Mouse (Mus musculus) forelimb bud, embryonic 11.5 days (tissue): ENCODE data around the gene Sun2.

Experiments
- DNase-seq: peaks from one replicate; pipeline ENCODE4 v3.0.0-alpha.2; 2012; ENCODE audit warnings: low read depth, low spot score

Gene Sun2

DNA sequence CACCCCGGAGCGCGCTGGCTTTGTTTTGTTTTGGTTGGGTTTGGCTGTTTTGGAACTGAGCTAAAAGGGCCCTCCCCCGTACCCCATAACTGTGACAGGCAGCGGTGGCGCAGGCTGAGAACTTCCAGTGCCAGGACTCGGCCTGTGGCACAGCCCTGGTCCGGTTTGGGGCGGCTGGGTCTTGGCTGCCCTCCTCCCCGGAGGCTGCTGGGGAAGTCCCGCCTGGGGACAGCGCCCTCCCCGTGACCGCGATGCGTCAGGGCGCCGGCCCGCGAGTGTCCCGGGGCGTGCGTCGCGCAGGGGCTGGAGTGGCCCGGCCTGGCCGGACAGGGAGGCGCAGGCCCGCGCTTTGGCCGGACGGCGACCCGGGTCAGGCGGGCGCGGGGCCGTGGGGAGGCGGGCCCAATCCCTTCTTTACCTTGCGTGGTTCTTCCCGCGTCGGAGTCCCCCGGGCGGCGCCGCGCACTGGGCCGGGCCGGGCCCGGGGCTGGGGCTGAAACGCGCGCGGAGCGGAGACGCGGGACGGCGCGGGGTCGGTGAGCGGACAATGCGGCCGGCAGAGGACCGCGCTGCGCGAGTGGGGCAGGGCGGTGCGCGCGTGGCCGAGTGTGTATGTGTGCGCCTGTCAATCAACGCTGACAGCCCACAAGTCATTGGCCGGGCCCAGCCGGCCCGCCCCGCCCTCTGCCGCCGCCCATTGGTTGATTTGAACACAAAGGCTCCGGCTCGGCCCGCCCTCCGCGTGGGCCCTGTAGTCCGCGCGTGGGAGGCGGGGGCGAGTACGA lies at the start of gene Sun2:
Gene Sun2 (minus strand): TSS at position 616 of the 785 bp plus-strand sequence.
- peak; percentile 81 for DNase-seq

DNA sequence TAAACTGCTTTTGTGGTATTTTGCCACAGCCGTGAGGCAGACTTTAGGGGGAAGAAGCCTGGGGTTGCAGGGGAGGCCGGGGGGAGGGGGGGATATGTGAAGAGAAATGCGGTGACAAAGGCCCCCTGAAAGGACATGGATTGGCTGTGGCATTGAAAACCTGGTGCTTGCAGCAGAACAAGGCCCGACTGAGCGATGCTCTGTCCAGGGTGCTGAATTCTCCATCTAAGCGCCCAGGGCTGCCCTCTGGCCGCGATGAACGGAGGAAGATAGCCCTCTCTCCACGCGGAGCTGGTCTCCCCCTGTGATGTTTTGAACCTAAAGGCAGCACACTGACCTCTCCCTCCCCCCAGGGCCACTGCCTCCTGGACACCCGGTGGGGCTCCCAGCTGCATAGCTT lies 49.2 kb upstream of the Sun2 start:
- peak; percentile 89 for DNase-seq

DNA sequence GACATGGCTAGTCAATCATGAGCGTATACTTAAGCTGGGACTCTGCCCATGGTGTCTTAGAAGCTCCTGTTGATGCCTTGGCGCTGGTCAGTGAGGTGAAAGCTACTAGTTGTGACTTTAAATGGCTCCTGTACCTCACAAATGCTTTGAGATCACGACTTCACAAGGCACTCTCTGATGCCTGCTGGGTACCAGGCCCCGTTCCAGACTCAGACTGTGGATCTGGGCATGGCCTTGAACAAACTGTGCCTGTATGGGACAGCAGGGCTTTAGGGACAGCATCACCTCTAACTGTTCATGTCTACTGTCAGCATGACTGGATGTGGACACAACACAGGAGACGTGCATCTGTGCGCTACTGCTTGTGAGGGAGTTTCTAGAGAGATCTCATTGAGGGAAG lies 48.6 kb upstream of the Sun2 start:
- DNase-seq, result no peak

DNA sequence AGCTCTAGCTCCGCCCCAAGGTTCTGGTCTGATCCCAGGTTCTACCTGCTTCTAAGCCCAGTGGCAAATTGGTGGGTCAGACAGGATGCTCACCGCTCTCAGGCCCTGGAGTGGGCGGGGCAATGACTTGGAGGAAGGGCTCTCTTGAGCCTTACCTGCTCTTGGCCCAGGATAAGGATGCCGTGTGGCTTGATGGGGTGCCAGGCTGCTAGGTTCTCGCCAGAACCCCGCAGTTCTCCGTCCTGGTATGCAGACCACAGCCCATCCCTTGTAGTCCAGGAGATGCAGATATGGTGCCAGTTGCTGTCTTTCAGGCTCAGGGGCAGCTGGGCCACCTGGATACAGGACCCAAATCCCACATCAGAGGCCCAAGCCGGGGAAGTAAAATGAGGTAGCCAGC lies 47.8 kb upstream of the Sun2 start:
- DNase-seq, result no peak

DNA sequence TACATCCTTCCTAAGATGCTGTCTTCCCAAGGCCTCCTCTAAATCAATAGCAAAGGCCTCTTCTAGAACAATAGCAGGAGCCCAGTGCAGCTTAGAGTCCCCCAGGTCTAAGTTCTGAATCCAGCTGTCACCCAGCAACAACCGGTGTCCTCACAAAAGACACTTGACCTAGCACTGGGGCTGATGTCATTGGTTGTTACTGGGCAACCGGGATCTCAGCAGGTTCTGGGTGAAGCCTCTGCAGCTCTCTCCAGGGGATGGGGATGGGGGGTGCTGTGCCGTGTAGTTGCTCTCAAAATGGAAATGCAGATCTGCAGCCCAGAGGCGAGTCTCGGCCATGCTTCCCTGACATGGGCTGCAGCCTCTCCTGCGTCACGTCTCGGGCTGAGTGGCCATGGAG lies 45.5 kb upstream of the Sun2 start:
- DNase-seq, result no peak

DNA sequence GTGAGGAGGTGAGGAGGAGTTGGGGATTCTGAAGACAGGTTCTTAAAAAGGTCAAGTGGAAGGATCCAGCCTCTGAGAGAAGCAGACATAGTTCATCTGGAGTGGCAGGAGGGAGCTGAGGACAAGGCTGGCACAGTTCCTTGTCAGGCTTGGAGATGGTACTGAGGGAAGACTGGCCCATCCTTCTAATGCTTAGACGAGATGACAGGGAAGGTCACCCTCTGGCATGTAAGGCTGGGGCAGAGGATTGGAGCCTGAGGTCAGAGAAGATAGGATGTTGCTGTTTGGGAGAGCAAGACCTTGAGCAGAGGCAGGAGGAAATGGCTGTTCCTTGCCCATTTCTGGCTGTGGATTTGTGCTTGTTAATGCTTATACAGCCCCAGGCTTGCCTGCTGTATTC lies 42.7 kb upstream of the Sun2 start:
- DNase-seq, result no peak

DNA sequence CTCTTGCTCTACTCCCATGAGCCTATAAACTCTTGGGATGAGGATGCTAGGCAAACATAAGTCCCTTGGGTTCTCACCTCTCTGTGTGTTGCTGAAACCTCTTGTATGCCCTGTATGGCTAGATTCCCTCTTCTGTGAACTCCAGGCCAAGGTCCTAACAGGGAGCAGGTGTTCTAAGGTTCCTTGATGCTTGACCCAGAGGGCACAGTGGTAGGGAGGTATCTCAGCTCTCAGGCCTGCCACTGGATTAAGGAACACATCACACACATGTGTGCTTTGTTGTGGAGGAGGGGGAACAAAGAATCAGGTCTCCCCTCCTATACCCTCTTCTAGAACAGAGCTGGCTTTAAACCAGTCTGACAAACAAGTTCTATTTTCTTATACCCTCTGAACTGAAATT lies 35.4 kb upstream of the Sun2 start, which contains the start of gene Dnal4:
Gene Dnal4 (minus strand): TSS at position 101 of the 400 bp plus-strand sequence.
- no peak for DNase-seq

DNA sequence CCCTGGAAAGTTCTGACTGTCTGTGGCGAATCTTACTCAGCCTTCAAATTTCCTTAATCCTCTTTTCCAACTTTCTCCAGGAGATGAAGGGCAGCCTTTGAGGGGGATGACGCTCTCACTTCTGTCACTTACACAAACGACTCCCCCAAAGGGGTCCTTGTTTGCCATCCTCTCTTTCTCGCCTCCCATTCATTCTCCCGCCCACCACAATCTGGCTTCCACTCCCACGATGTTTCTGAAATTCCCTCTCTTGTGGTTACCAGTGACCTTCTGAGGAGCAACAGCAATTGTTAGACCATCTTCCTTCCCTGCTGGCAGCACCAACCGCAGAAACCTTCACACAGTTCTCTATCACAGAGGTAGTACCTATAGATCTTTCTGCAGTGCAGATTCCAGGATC lies 33.3 kb upstream of the Sun2 start:
- no peak for DNase-seq

DNA sequence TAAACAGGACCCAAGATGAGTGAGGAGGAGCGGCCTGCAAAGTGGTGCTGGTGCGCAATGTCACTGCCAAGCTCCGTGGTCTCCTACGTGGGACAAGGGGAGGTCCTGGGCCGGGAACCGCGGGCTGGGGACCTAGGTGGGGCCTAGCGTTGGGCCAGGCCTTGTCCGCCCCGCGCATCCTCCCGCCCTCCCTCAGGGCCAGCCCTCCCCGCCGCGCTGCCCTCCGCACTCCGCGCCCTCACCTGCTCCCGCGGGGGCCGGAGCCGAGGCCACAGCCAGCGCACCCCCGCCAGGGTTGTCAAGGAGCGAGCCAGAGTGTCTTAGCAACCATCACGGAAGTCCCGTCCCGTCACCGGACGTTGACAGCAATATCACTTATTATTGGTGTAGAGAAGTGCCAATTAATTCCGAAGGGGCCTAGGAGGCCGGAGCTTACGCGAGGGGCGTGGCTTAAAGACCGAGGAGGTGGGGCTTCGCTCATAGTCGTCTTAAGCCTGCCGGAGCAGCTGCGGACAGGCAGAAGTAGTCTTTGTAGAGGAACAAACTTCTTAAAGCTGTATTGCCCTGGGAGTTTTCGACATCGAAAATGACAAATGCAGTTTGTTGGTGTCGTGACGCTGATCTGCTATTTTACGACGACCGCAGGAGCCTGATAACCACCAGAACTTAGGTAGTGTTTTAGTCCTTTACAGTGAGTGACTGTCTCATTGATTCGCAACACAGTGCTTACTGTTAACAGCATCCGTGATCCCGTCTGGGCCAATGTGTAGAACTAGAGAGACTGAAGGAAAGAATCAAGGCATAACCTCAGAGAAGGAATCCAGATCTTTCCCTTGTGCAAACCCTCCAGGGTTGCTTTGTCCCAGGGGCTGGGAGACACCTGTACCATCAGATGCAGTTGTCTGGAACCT lies 32.0 kb upstream of the Sun2 start:
- peak; percentile 98 for DNase-seq

DNA sequence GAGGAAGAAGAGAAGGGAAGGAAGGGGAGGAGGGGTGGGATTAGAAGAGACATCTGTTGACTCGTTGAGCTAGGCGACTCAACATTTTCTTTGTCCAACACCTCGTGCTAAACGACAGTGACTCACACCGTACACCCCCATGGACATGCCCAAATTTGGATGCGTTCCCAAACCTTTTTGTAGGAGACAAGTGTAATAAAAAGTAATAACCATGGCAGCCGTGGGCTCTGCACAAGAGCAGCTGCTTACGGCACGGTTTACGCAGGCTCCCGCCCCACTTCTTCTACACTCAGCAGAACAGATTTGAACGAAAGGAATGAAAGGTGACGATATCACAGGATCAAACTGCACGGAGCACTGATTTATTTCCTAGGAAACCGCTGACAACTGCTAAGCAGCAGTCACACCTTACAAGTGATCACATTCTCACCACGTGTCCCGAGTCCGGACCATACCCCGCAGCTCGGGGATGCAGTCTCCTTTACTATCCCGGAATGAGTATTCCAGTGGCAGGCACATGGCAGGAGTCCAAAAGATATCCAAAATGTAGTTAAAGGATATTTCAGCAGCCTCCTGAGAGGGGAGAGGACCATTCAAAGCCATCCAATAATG lies 28.4 kb upstream of the Sun2 start:
- no peak for DNase-seq

DNA sequence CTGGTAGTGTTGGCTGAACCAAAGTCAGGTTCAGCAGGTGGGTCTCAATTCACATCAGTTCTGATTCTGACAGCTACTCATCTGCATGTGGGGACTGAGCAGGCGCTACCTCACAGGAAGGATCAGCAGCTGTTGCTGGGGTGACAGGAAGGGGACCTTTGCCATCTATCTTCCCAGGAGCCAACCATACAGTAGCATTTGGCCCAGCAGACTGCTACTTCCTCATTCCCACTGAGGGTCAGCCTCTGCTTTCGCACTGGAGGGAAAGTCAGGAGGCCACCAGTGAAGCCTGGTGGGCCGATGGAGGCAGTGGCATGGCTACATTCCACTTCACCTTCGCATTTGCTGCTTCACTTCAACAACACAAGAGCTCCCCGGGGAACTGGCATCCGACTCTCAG lies 26.0 kb upstream of the Sun2 start:
- no peak for DNase-seq

DNA sequence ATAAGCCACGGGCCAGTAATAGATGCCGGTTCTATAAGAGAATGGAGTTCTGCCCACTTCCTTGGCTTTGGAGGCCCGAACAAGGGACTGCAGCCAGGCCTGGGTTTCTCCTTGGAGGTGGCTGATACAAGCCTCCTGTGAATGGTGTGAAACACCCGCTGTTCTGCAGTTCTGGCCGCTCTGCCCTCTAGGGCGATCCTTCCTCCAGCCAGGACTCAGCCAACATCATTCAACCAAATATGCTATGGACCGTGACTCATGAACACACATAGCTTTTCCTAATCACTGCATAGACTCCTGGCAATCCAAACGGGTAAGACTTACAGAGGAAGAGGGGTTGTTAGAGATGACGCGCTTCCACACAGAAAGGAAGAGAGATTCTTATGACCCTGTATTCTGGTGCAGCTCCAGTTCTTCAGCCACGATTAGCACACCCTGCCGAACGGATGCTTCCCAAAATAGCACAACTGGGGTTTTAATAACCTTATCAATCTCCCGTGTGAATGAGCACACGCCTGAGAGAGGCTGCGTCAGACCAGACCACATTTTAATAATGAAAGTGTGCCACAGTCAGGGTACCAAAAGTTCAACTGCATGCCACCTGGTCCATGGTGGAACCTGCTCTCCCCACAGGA lies 25.1 kb upstream of the Sun2 start:
- DNase-seq, result no peak

DNA sequence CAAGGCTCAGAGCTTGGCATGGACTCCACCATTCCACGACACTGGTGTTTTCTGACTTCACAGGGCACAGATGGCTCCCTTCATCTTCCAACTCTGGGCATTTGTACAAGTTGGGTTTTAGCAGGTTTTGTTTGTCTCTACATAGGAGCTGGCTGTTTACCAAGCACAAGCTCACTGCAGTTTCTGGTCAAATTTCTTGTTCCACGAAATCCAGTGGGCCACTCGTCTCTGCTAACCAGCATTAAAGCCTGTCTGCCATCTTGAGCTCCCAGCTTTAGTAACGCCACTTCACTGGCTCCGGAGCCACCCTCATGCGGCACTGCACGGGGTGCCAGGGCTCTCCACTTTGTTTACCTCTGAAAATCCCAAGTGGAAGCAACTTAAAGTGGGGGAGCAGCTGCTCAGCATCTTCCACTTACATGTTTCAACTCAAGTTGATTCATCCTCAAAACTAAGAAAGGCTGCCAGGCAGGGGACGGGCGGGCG lies 24.3 kb upstream of the Sun2 start:
- DNase-seq, result no peak

DNA sequence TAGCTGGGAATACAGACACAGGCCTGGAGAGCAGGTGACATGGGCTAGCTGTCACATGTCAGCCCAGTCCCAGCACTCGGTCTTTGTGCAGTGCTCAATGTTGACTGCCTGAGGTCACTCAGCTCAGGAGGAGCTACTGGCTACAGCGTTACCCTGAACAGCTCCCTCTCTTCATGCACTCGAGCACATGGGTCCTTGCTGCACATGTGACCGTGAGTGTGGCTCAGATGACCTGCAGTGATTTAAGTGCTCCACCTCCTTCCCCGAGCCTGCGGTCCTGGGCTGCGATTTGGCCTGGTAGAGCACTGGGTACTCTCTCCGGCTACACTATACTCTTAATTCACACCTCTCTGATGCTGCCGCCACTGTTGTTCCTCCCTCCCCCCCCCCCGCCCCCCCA lies 23.8 kb upstream of the Sun2 start:
- DNase-seq, result no peak

DNA sequence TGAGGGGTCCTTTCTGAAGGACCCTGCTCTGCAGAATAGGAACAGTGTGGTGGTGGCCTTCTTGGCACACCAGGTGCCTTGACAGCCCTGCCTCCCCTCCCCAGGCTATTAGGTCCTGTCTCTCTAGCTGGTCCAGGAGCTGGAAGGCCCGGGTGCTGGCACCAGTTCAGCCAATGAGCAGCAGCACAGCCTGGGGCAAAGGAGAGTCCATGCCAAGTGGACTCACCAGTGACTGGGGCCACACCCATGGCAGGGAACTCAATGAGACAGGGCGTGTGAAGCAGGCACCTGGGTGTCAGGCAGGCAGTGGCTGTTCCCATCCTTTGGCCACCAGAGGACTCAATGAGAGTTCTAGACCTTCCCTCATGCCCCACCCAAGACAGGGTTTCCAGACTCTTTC lies 23.0 kb upstream of the Sun2 start:
- no peak for DNase-seq

DNA sequence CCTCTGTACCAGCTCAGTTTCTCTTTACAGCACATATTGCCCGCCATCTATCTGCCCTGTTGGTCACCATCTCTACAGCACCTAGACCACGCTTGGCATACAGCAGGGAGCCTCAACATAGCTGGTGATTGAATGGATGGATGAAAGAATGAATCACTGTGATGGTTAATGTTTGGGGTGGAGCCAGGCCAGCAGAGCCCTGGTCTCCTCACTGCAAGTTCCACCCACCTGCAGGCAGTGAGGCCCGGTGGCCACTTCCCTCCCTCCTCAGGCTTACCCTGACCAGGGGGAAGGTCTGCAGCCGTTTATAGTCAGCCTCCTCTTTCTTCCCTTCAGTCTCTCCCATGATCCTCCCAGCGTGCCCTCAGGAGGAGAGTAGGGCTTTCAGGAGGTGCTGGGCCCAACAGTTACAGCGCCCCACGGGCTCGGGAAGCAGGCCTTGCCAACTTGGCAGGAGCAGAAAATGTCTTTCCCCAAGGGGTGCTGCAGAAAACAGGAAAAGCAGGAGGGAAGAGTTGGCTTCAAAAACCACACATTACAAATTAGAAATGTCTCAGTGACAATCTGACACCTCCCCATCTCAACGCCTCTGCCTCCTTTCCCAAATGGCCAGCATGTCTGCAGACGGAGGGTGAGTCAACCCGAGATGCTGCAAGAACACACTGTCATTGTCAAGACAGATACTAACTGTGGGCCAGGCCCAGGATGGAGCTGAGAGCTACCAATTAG lies 22.4 kb upstream of the Sun2 start:
- DNase-seq, result no peak

DNA sequence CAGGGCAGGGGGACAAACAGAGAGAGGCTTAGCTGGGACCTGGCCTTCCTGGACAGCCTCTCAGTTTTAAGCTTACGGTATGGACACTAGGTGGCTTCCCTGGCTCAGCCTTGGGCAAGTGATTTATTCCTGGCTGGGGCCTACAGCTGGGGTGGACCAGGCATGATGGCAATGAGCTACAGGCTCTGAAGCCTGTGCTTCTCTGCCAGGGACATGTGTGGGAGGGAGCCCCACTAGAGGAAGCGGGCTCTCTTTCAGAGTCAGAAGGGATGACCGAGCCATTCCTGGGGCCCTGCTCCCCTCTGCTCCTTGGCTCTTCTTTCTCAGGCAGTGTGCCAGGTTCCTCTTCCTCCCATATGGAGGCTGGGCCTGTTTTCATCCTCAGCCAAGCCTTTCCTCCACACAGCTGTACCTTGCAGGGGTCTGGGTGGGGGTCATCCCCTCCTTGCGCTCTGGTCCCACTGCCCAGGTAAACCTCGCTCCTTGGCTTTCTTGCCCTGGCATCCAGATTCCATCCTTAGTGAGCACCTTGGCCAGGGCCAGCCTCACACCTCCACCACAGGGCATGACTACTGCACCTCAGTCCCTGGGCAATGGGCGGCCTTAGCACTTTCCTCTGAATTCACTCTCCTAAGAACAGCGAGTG lies 21.4 kb upstream of the Sun2 start:
- no peak for DNase-seq

DNA sequence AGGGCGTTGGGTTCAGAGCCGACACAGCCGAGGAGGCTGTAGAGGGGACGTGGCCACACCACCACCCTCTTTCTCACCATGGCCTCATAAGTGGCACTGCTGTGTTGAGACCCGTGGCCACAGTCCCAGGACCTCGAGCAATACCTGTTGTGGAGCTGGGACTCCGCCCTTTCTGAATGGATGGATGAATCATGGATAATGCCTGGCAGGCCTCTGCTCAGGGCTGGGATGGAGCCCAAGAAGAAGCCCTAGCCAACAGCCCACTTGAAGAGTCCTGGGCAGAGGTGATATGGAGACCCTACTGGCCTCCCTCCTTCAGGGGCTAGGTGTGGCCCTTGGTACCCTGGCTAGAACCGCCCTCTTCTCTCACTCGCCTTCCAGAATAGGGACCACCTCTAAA lies 20.7 kb upstream of the Sun2 start:
- no peak for DNase-seq

DNA sequence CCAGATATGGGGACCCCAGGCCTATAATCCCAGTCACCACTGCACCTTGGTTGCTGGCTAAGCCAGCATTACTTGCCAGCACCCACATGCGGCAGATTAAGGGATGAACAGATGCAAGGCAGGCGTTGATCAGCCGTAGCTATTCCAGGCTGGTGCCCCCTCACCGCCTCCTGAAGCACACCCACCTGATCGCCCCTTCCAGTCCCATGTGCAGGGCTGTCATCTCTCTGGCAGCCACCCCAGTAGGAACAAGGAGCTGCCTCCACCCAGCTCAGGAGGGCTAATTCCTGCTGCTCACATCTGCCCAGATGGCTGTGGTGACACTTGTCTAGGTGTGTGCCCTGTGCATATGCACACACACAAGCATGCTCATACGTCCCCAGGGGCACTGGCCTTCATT lies 18.6 kb upstream of the Sun2 start:
- no peak for DNase-seq

DNA sequence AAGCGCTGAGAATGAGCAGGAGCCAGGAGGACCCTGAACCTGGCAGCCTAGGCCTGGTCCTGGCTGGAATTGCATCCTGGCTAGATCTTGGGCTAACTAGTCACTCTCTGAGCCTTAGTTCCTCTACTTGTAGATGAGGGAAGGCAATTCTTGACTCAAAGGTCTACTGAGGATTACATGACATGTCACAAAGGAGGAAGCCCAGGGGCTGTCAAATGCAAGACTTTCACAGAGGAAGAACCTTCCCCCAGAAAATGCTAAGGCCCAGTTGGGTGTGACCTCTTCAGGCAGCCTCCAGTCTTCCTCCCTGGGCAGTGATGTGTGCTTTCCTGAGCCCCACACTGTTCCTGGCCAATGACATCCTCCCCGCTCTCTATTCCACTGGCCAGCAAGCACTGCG lies 14.8 kb upstream of the Sun2 start:
- DNase-seq, result no peak
